29 mouse cellular contexts compared by ENCODE assay signal in genomic region chr17:10548969-10549368, GRCm38 (mm10).
"Had no signal": no experiment of that assay in that cellular context is flagged by ENCODE, and none has a peak within 500 bp of the region (broad histone marks: within the 10 kb centered on the region; RNA-seq: fewer than 3 reads in every experiment).

No protein-coding gene starts in this region.

- DNase-seq: heart, postnatal 10 days; heart, postnatal 36 days; heart, postnatal 4 days; kidney, adult 11 months; kidney, adult 18-20 months; kidney, adult 2 months; kidney, adult 8-10 months; kidney, adult 9 months; kidney, postnatal 10 days; kidney, postnatal 14 days; kidney, postnatal 25 days; kidney, postnatal 36 days; kidney, postnatal 4 days; layer of hippocampus, adult 9-11 months; layer of hippocampus, postnatal 36 days had no signal

- H3K36me3 ChIP-seq: heart, embryonic 12.5 days; heart, embryonic 13.5 days; heart, embryonic 15.5 days; hindbrain, embryonic 10.5 days; hindbrain, embryonic 12.5 days; hindbrain, embryonic 13.5 days; hindbrain, embryonic 15.5 days; intestine, embryonic 15.5 days; kidney, embryonic 15.5 days had no signal

- H3K27ac ChIP-seq: heart, embryonic 15.5 days; hindbrain, embryonic 10.5 days; hindbrain, embryonic 12.5 days; hindbrain, embryonic 13.5 days; hindbrain, embryonic 14.5 days; hindbrain, embryonic 15.5 days; hindbrain, postnatal 0 days; intestine, embryonic 15.5 days; kidney, embryonic 15.5 days; kidney, postnatal 0 days; layer of hippocampus, adult 2 months; left cerebral cortex, adult 2 months had no signal

- H3K4me3 ChIP-seq: heart, embryonic 12.5 days; heart, embryonic 13.5 days; heart, embryonic 15.5 days; hindbrain, embryonic 10.5 days; hindbrain, embryonic 12.5 days; hindbrain, embryonic 13.5 days; hindbrain, embryonic 15.5 days; intestine, embryonic 15.5 days; kidney, embryonic 15.5 days; layer of hippocampus, adult 2 months; left cerebral cortex, adult 2 months had no signal

- H3K4me1 ChIP-seq: hindbrain, embryonic 10.5 days; hindbrain, embryonic 12.5 days; hindbrain, embryonic 13.5 days; hindbrain, embryonic 15.5 days; intestine, embryonic 15.5 days; kidney, embryonic 15.5 days had no signal

- H3K9me3 ChIP-seq: heart, embryonic 12.5 days; heart, embryonic 13.5 days; heart, embryonic 15.5 days; hindbrain, embryonic 10.5 days; hindbrain, embryonic 12.5 days; hindbrain, embryonic 13.5 days; hindbrain, embryonic 15.5 days; intestine, embryonic 15.5 days; kidney, embryonic 15.5 days had no signal

- H3K27me3 ChIP-seq: heart, embryonic 12.5 days; heart, embryonic 13.5 days; heart, embryonic 15.5 days; hindbrain, embryonic 13.5 days; hindbrain, embryonic 15.5 days; intestine, embryonic 15.5 days; kidney, embryonic 15.5 days had no signal
